Mouse (Mus musculus) liver, adult 2 months (tissue): ENCODE data around the gene Dusp12. TPM values are rescaled to one million over a fixed set of nuclear protein-coding genes. Genes with fewer than 3 reads are reported as not detected.

ENCODE experiments used
- DNase-seq: peaks from one replicate; pipeline ENCODE4 v3.0.0-alpha.2; 2011; ENCODE audit warnings: low read depth, low spot score; ENCODE audit errors: extremely low read depth
- H3K27ac ChIP-seq: fragments of 200-500 bp; replicated peaks from 2 replicates; pipeline ENCODE4 v1.5.1; 2012; ENCODE audit warnings: low read depth, mild to moderate bottlenecking, control low read depth, inconsistent platforms, low read length; ENCODE audit not compliant: insufficient read depth
- H3K27me3 ChIP-seq: fragments of 200-500 bp; 2 replicates; pipeline ENCODE4 v1.6.1; 2012; ENCODE audit warnings: mild to moderate bottlenecking, moderate library complexity, low read length, inconsistent platforms; ENCODE audit not compliant: control insufficient read depth, insufficient read depth
- H3K36me3 ChIP-seq: fragments of 200-500 bp; 2 replicates; pipeline ENCODE4 v1.6.1; 2012; ENCODE audit warnings: low read length, inconsistent platforms; ENCODE audit not compliant: control insufficient read depth, insufficient read depth
- H3K4me1 ChIP-seq: fragments of 200-500 bp; 2 replicates; pipeline ENCODE4 v1.6.1; 2011; ENCODE audit warnings: low read length; ENCODE audit not compliant: control insufficient read depth, insufficient read depth
- H3K4me3 ChIP-seq: fragments of 200-500 bp; 2 replicates; pipeline ENCODE4 v1.5.1; 2011; ENCODE audit warnings: low read depth, mild to moderate bottlenecking, control low read depth, low read length, moderate library complexity; ENCODE audit not compliant: insufficient read depth
- H3K79me2 ChIP-seq: fragments of 200-500 bp; 2 replicates; pipeline ENCODE4 v1.6.1; 2012; ENCODE audit warnings: inconsistent platforms, mild to moderate bottlenecking, low read length, moderate library complexity; ENCODE audit not compliant: control insufficient read depth, insufficient read depth
- H3K9ac ChIP-seq: fragments of 200-500 bp; 2 replicates; pipeline ENCODE4 v1.6.1; 2012; ENCODE audit warnings: low read depth, mild to moderate bottlenecking, control low read depth, inconsistent platforms, low read length
- CTCF ChIP-seq: fragments of 200-500 bp; IDR thresholded peaks from 2 replicates; pipeline ENCODE4 v1.5.1; 2011; ENCODE audit warnings: low read depth, low read length, control low read depth
- POLR2A ChIP-seq: fragments of 200-500 bp; IDR thresholded peaks from 2 replicates; pipeline ENCODE4 v1.6.1; 2011; ENCODE audit warnings: low read length, control low read depth; ENCODE audit not compliant: insufficient read depth; ENCODE audit errors: extremely low read depth
- WGBS: fragments of 180-500 bp; shearing (Covaris S2); methylation state at CpG from one replicate; pipeline ENCODE4 v1.1.7; 2018; 5-methylcytosine and 5-hydroxymethylcytosine counted together
- polyA plus RNA-seq: library from polyadenylated mRNA; depleted of rRNA; stranded (reverse); fragments of >200 nt; gene quantifications from 2 replicates; pipeline ENCODE4 v1.2.3, GENCODE M21; 2012
- total RNA-seq: library from RNA; depleted of rRNA; stranded (reverse); fragments of >200 nt; gene quantifications from 2 replicates; pipeline ENCODE4 v1.2.3, GENCODE M21; 2014

Dusp12 gene
- total and polyA plus RNA-seq, 2 experiments, result 17.2 to 36.2 TPM

DNA sequence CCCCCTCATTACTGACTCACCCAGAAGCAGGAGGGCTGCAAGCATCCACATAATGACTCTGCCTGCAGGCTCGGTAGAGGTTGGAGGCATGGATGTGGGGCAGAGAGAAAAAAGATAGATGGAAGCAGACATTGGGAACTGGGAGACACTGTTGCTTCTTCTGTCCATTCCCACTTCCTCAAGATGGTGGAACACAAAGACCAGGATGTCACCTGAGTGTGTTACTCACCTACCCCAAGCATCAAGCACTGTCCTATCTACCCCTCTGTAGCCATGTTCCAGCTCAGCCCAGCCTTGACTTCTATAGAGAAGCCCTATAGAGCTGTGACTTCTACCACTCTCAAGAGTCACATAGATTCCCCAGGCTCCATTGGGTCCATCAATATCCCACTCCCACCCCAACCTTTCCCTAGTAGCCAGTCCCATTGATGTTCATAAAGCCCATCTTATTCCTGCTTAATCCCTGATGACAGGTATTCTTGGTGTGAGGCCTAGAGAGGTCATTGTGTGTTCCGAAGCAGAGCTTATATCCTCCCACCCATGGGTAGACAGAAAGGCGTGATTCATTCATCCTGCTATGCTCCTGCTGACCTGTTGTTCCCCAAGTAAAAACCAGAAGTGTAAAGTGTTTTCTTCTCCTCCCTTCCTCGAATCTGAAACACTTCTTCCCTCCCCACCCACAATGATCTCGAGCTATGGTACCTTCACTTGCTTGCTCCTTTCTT is 27.7 kb upstream of the Dusp12 start, which contains the start of gene Fcrlb:
TSS of gene Fcrlb (minus strand) at position 51 of the 725 bp plus-strand sequence.
- no peak within 1 kb of the TSS for H3K27ac ChIP-seq
- H3K4me1 ChIP-seq, result no peaks in the 10 kb centered on the region
- no peak within 1 kb of the TSS for H3K4me3 ChIP-seq
- no peaks in the 10 kb centered on the region for H3K79me2 ChIP-seq
- no peaks in the 10 kb centered on the region for H3K36me3 ChIP-seq
- H3K27me3 ChIP-seq, result 0 out of 2 replicates have a peak, but pooled peaks cover 2% of the 10 kb centered on the region
- no peak for TF ChIP-seq CTCF
- no peak within 1 kb of the TSS for H3K9ac ChIP-seq
- 79% methylated on average over 5 of the region's 5 CpGs for WGBS
- DNase-seq, result no peak

DNA sequence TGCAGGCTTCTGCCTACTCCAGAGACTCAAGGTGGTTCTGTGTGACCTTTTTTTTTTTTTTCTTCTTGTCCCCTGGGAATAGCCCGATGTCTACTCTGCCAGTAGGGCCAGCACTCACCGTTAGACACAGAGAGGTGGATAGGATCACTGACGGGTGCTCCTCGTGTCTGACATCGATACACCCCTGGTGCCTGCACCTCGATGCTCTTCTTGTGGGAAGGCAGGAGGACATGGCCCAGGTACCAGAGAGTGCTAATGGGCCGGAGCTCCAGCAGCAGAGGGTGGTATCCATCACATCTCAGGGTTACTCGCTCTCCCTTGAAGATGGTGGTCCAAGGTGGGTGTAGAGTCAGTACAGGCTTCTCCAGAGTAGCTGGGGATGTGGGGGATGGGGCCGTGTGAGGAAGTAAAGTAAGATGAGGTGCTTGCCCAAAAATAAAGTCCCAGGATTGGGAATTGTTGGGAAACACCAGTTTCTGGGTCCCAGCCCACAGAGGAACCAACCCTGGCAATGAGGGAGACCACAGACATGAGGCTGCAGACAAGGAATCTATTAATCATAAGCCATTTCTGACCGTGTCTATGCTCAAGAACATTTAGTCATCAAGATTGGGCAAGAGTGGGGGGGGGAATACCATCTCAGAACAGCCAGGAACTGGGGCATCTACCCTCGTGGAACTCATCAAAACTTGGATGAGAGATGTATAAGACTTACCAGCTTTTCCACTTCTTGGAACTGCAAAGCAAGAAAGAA is 26.7 kb upstream of the Dusp12 start:
- TF ChIP-seq POLR2A, result no peak
- no peak for TF ChIP-seq CTCF
- Histone ChIP-seq H3K4me3 (no peak overlapping the region), H3K9ac (no peak overlapping the region), H3K27me3 (peaks cover 10% of the 10 kb centered on the region), H3K4me1 (no peaks in the 10 kb centered on the region), H3K27ac (no peak overlapping the region), H3K79me2 (no peaks in the 10 kb centered on the region), H3K36me3 (no peaks in the 10 kb centered on the region)
- DNase-seq, result no peak
- 80% methylated on average over 11 of the region's 11 CpGs for WGBS

DNA sequence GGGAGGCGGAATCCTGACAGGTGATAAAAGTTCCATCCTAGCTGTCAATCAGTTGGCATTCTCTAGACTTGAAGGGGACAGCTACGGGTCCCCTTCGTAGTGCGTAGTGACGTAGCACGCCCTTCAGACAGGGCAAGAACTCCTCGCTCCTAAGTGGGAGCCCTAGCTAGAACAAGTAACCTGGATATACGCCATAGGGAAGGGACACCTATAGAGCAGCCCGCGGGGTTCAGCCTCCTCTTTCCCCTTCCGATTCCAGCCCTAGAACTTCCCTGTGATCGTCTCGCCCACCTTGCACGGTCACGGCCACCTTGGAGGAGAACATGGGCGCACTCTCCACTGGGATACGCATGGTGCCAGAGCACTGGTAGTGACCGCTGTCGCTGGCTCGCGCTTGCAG is 23.0 kb upstream of the Dusp12 start:
- Histone ChIP-seq H3K4me3 (no peak overlapping the region), H3K79me2 (no peaks in the 10 kb centered on the region), H3K36me3 (no peaks in the 10 kb centered on the region), H3K9ac (no peak overlapping the region), H3K27me3 (peaks cover 11% of the 10 kb centered on the region), H3K27ac (no peak overlapping the region), H3K4me1 (no peaks in the 10 kb centered on the region)
- WGBS, result 19% methylated on average over 21 of the region's 21 CpGs
- no peak for DNase-seq
- no peak for TF ChIP-seq CTCF

DNA sequence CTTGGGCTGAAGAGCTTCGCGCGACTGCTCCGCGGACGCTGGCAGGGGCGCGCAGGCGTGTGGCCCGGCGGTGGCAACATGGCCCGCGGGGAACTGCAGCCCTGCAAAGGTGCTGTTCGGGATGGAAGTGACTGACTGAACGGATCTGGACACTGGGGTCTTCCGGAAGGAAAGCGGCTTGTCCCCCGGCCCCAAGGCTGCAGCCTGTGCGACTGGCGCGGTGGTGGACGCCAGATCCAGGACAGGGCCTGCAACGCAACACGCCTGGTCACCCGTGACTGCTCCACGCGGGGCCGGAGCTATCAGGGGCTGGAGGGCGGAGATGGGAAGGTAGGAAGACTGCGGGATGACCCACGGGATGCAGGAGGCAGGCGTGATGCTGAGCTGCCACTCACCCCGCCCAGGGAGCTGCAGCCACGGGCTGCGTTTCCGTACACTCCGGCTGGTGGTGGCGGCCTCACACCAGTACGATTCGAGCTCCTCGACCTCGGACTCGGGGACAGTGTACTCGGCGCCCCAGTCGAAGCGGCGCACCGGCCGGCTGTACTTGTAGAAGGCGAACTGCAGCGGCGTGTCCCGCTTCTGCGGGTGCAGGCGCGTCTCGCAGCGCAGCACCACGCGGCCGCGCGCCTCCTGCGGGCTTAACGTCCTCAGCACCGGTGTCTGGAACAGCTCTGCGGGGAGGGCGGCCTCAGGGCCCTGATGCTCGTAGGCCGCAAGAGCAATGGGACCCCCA is 22.3 kb upstream of the Dusp12 start:
- Histone ChIP-seq H3K36me3 (no peaks in the 10 kb centered on the region), H3K27ac (no peak overlapping the region), H3K9ac (peak overlapping the region; percentile 67), H3K4me1 (no peaks in the 10 kb centered on the region), H3K4me3 (peak overlapping the region; percentile 28), H3K79me2 (no peaks in the 10 kb centered on the region), H3K27me3 (peaks cover 11% of the 10 kb centered on the region)
- WGBS, result 8% methylated on average over 71 of the region's 71 CpGs
- DNase-seq, result no peak
- TF ChIP-seq POLR2A, result no peak
- no peak for TF ChIP-seq CTCF

DNA sequence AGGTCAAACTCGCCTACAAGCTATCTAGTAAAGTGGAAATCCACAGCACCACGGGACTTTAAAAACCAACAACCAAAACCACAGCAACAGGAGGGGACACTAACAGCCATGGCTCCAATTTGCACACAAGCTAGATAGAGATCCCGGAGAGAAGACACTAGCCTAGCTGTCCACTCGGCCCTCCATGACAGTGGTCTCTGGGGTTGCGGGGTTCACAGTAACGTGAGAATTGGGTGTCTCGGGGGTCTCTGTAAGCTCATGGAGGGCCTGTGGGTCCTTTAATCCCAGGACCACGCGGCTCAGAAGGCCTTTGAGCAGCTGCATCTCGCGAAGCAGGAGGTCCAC is 21.7 kb upstream of the Dusp12 start:
- H3K4me1 ChIP-seq, result no peaks in the 10 kb centered on the region
- H3K36me3 ChIP-seq, result no peaks in the 10 kb centered on the region
- peak overlapping the region; percentile 67 for H3K9ac ChIP-seq
- H3K79me2 ChIP-seq, result no peaks in the 10 kb centered on the region
- H3K4me3 ChIP-seq, result peak overlapping the region; percentile 28; the same call in 1 of the 2 replicates
- peaks cover 11% of the 10 kb centered on the region for H3K27me3 ChIP-seq
- H3K27ac ChIP-seq, result no peak overlapping the region
- 34% methylated on average over 11 of the region's 11 CpGs for whole genome bisulfite sequencing
- TF ChIP-seq CTCF, result no peak
- TF ChIP-seq POLR2A, result no peak
- no peak for DNase-seq
